Mouse (Mus musculus) MEL (cell line): Measurements from ENCODE around the gene Defb3. TPM values are rescaled to one million over a fixed set of nuclear protein-coding genes. Genes with fewer than 3 reads are reported as not detected.
"Not testable (repeated sequence)": the region's sequence is repeated elsewhere in the genome, so short reads cannot be mapped to it uniquely, and the experiment has no call there.

ENCODE experiments used
- DNase-seq: peaks from one replicate; pipeline ENCODE4 v3.0.0; 2011; ENCODE audit warnings: low read depth, low spot score
- H3K27ac ChIP-seq: 2 replicates; pipeline ENCODE4 v1.5.1; 2012; ENCODE audit warnings: low read depth, mild to moderate bottlenecking, control low read depth, low read length, moderate library complexity; ENCODE audit not compliant: control insufficient read depth
- H3K27me3 ChIP-seq, 2 experiments: fragments of 150-350 bp in 1 of 2; sonication (generic) in 1 of 2; 2 replicates each; pipeline ENCODE4 v1.6.1; 2012; ENCODE audit warnings: low read length in 2 of 2, mild to moderate bottlenecking in 2 of 2, improper control_type of control experiment in 1 of 2, moderate library complexity in 1 of 2; ENCODE audit not compliant: insufficient read depth in 2 of 2, control insufficient read depth in 1 of 2
- H3K36me3 ChIP-seq, 2 experiments: 2 replicates each; pipeline ENCODE4 v1.6.1; 2012 to 2014; ENCODE audit warnings: low read length in 2 of 2, improper control_type of control experiment in 1 of 2, inconsistent platforms in 1 of 2, mild to moderate bottlenecking in 1 of 2; ENCODE audit not compliant: insufficient read depth in 2 of 2, control insufficient read depth in 1 of 2
- H3K4me1 ChIP-seq, 2 experiments: fragments of 150-350 bp in 1 of 2; sonication (generic) in 1 of 2; 2 replicates each; pipeline ENCODE4 v1.6.1; 2012; ENCODE audit warnings: low read length in 2 of 2, improper control_type of control experiment in 1 of 2, mild to moderate bottlenecking in 1 of 2; ENCODE audit not compliant: insufficient read depth in 2 of 2, control insufficient read depth in 1 of 2
- H3K4me3 ChIP-seq, 2 experiments: fragments of 150-350 bp in 1 of 2; sonication (generic) in 1 of 2; 2 replicates each; pipeline ENCODE4 v1.5.1; 2012; ENCODE audit warnings: low read depth in 2 of 2, low read length in 2 of 2, mild to moderate bottlenecking in 2 of 2, moderate library complexity in 2 of 2, control low read depth in 1 of 2, improper control_type of control experiment in 1 of 2; ENCODE audit not compliant: control insufficient read depth in 1 of 2, insufficient read depth in 1 of 2
- H3K79me2 ChIP-seq: 2 replicates; pipeline ENCODE4 v1.6.1; 2012; ENCODE audit warnings: mild to moderate bottlenecking, low read length, moderate library complexity; ENCODE audit not compliant: control insufficient read depth, poor library complexity, insufficient read depth
- H3K9ac ChIP-seq: 2 replicates; pipeline ENCODE4 v1.6.1; 2012; ENCODE audit warnings: low read depth, mild to moderate bottlenecking, control low read depth, low read length, moderate library complexity; ENCODE audit not compliant: control insufficient read depth, poor library complexity, severe bottlenecking
- H3K9me3 ChIP-seq: fragments of 150-350 bp; sonication (generic); replicated peaks from 2 replicates; pipeline ENCODE4 v1.6.1; 2012; ENCODE audit warnings: mild to moderate bottlenecking, low read length, improper control_type of control experiment, moderate library complexity; ENCODE audit not compliant: insufficient read depth
- BHLHE40 ChIP-seq: IDR thresholded peaks from 2 replicates; pipeline ENCODE4 v1.6.1; 2012; ENCODE audit warnings: low read depth, mild to moderate bottlenecking, inconsistent platforms, low read length, improper control_type of control experiment, borderline replicate concordance
- CHD2 ChIP-seq: IDR thresholded peaks from 2 replicates; pipeline ENCODE4 v1.6.1; 2011; ENCODE audit warnings: low read length, improper control_type of control experiment
- CTCF ChIP-seq, 3 experiments: IDR thresholded peaks in 2 of 3; conservative IDR thresholded peaks in 1 of 3; 2 replicates each; pipeline ENCODE4 v1.5.1; 2011 to 2012; ENCODE audit warnings: low read length in 3 of 3, low read depth in 2 of 3, mild to moderate bottlenecking in 2 of 3, improper control_type of control experiment in 1 of 3, inconsistent platforms in 1 of 3, mixed read lengths in 1 of 3, moderate library complexity in 1 of 3; ENCODE audit not compliant: control insufficient read depth in 1 of 3, insufficient read depth in 1 of 3, poor library complexity in 1 of 3, severe bottlenecking in 1 of 3
- E2F4 ChIP-seq: IDR thresholded peaks from 2 replicates; pipeline ENCODE4 v1.6.1; 2011; ENCODE audit warnings: low read depth, low read length, improper control_type of control experiment, borderline replicate concordance
- ELF1 ChIP-seq: IDR thresholded peaks from 2 replicates; pipeline ENCODE4 v1.6.1; 2014; ENCODE audit warnings: low read depth, mild to moderate bottlenecking, inconsistent platforms, low read length, improper control_type of control experiment, moderate library complexity
- EP300 ChIP-seq, 2 experiments: IDR thresholded peaks; 2 replicates each; pipeline ENCODE4 v1.6.1; 2011; ENCODE audit warnings: improper control_type of control experiment in 2 of 2, low read length in 2 of 2, low read depth in 1 of 2, mild to moderate bottlenecking in 1 of 2
- JUND ChIP-seq: IDR thresholded peaks from 2 replicates; pipeline ENCODE4 v1.6.1; 2011; ENCODE audit warnings: low read depth, mild to moderate bottlenecking, improper control_type of control experiment, low read length
- KAT2A ChIP-seq: conservative IDR thresholded peaks from 2 replicates; pipeline ENCODE4 v1.6.1; 2012; ENCODE audit warnings: low read depth, low read length, improper control_type of control experiment, inconsistent platforms
- MEF2A ChIP-seq: IDR thresholded peaks from 2 replicates; pipeline ENCODE4 v1.6.1; 2014; ENCODE audit warnings: low read depth, mild to moderate bottlenecking, inconsistent platforms, low read length, improper control_type of control experiment; ENCODE audit not compliant: poor library complexity, insufficient replicate concordance, severe bottlenecking; ENCODE audit errors: extremely low read depth
- MYC ChIP-seq: IDR thresholded peaks from 2 replicates; pipeline ENCODE4 v1.6.1; 2011; ENCODE audit warnings: low read depth, mild to moderate bottlenecking, low read length, improper control_type of control experiment, moderate library complexity
- NELFE ChIP-seq: IDR thresholded peaks from 2 replicates; pipeline ENCODE4 v1.6.1; 2011; ENCODE audit warnings: low read depth, low read length, improper control_type of control experiment
- NRF1 ChIP-seq: IDR thresholded peaks from 2 replicates; pipeline ENCODE4 v1.6.1; 2014; ENCODE audit warnings: low read depth, mild to moderate bottlenecking, inconsistent platforms, low read length, improper control_type of control experiment, moderate library complexity; ENCODE audit not compliant: poor library complexity, insufficient read depth, severe bottlenecking
- POLR2AphosphoS2 ChIP-seq: IDR thresholded peaks from 2 replicates; pipeline ENCODE4 v1.6.1; 2011; ENCODE audit warnings: low read length, improper control_type of control experiment
- SIN3A ChIP-seq: IDR thresholded peaks from 2 replicates; pipeline ENCODE4 v1.6.1; 2012; ENCODE audit warnings: low read length, improper control_type of control experiment, inconsistent platforms
- TBP ChIP-seq: IDR thresholded peaks from 2 replicates; pipeline ENCODE4 v1.8.0; 2011; ENCODE audit warnings: low read depth, low read length, improper control_type of control experiment
- USF2 ChIP-seq, 2 experiments: IDR thresholded peaks; 2 replicates each; pipeline ENCODE4 v1.6.1; 2011 to 2012; ENCODE audit warnings: improper control_type of control experiment in 2 of 2, low read length in 2 of 2, borderline replicate concordance in 1 of 2, inconsistent platforms in 1 of 2, low read depth in 1 of 2, mild to moderate bottlenecking in 1 of 2; ENCODE audit not compliant: insufficient read depth in 1 of 2
- ZKSCAN1 ChIP-seq: IDR thresholded peaks from 2 replicates; pipeline ENCODE4 v1.6.1; 2012; ENCODE audit warnings: low read depth, mild to moderate bottlenecking, inconsistent platforms, low read length, improper control_type of control experiment, moderate library complexity
- polyA plus RNA-seq, 2 experiments: library from polyadenylated mRNA; stranded (reverse) in 1 of 2; unstranded in 1 of 2; fragments of >175 nt in 1 of 2; fragments of >200 nt in 1 of 2; gene quantifications; 2 replicates each; pipeline versions ENCODE4 v1.2.1 to v1.2.4; 2012; ENCODE audit warnings: low replicate concordance in 2 of 2, low read depth in 1 of 2; ENCODE audit not compliant: insufficient read length in 2 of 2, insufficient read depth in 1 of 2, missing spikeins in 1 of 2
- total RNA-seq: library from RNA; depleted of rRNA; stranded (reverse); fragments of 300-350 nt; gene quantifications from 2 replicates; pipeline ENCODE4 v1.2.3, GENCODE M21; 2012; rRNA removed

The Defb3 gene
- total RNA-seq (not detected in 2 replicates), polyA plus RNA-seq (not detected)

GRCm38 (mm10) chr8:19293060-19293459, at the start of gene Defb3:
Gene Defb3 (plus strand): TSS chr8:19293360.
- DNase-seq, H3K4me3 ChIP-seq, H3K27me3 ChIP-seq, H3K36me3 ChIP-seq, H3K9me3 ChIP-seq, H3K4me1 ChIP-seq, H3K9ac ChIP-seq, H3K79me2 ChIP-seq, H3K27ac ChIP-seq: not testable (repeated sequence)

GRCm38 (mm10) chr8:19247280-19247679, 45.9 kb upstream of the Defb3 start, which contains the start of gene Defb5:
Gene Defb5 (plus strand): TSS chr8:19247580.
- no peaks in the 10 kb centered on the region for H3K27me3 ChIP-seq
- no peaks in the 10 kb centered on the region for H3K4me1 ChIP-seq
- H3K9me3 ChIP-seq: no peaks in the 10 kb centered on the region
- no peaks in the 10 kb centered on the region for H3K79me2 ChIP-seq
- no peak for DNase-seq
- no peak for TF ChIP-seq POLR2AphosphoS2
- TF ChIP-seq E2F4: no peak
- TF ChIP-seq EP300 (IDR thresholded peaks at IDR 0.05; ENCODE audit: low read depth in 1 of 2, low read length in 2 of 2): no peak
- no peak for TF ChIP-seq CTCF (IDR thresholded peaks at IDR 0.05 in 2 of 3, conservative IDR thresholded peaks at IDR 0.05 in 1 of 3; ENCODE audit: control insufficient read depth in 1 of 3, insufficient read depth in 1 of 3, low read depth in 2 of 3, low read length in 3 of 3, poor library complexity in 1 of 3, severe bottlenecking in 1 of 3)
- TF ChIP-seq MEF2A: no peak
- no peak for TF ChIP-seq NELFE
- no peak for TF ChIP-seq MYC
- no peak for TF ChIP-seq USF2 (IDR thresholded peaks at IDR 0.05; ENCODE audit: borderline replicate concordance in 1 of 2, insufficient read depth in 1 of 2, low read depth in 1 of 2, low read length in 2 of 2)
- TF ChIP-seq ELF1: no peak
- TF ChIP-seq CHD2: no peak
- no peak for TF ChIP-seq TBP
- no peak for TF ChIP-seq SIN3A
- TF ChIP-seq NRF1: no peak
- TF ChIP-seq BHLHE40: no peak
- TF ChIP-seq KAT2A: no peak
- no peak for TF ChIP-seq JUND
- no peak for TF ChIP-seq ZKSCAN1
- no peak within 1 kb of the TSS for H3K27ac ChIP-seq
- H3K4me3 ChIP-seq: no peak within 1 kb of the TSS
- no peaks in the 10 kb centered on the region for H3K36me3 ChIP-seq
- no peak within 1 kb of the TSS for H3K9ac ChIP-seq
